Mouse (Mus musculus) stomach, embryonic 14.5 days (tissue): ENCODE data around the gene St3gal3. TPM values are rescaled to one million over a fixed set of nuclear protein-coding genes. Genes with fewer than 3 reads are reported as not detected.

Source experiments
- ATAC-seq: fragments of 200-750 bp; cut with Nextera tagmentation; 2 replicates; pipeline ENCODE4 v1.8.0; 2017; ENCODE audit warnings: low read depth, moderate TSS enrichment; ENCODE audit not compliant: insufficient number of reproducible peaks, insufficient read depth, low FRiP score
- H3K27ac ChIP-seq: fragments of 300-500 bp; sonication (generic); 2 replicates; pipeline ENCODE4 v1.5.1; 2014; ENCODE audit warnings: mild to moderate bottlenecking, low read length, moderate library complexity, mixed read lengths
- H3K27me3 ChIP-seq: fragments of 300-500 bp; sonication (generic); 2 replicates; pipeline ENCODE4 v1.6.1; 2014; ENCODE audit warnings: low read length, control low read depth, mixed read lengths; ENCODE audit not compliant: control insufficient read depth, insufficient read depth
- H3K36me3 ChIP-seq: fragments of 300-500 bp; sonication (generic); 2 replicates; pipeline ENCODE4 v1.6.1; 2014; ENCODE audit warnings: mild to moderate bottlenecking, control low read depth, low read length, moderate library complexity, mixed read lengths; ENCODE audit not compliant: control insufficient read depth, insufficient read depth
- H3K4me1 ChIP-seq: fragments of 300-500 bp; sonication (generic); 2 replicates; pipeline ENCODE4 v1.6.1; 2014; ENCODE audit warnings: low read length, control low read depth, mixed read lengths; ENCODE audit not compliant: control insufficient read depth, insufficient read depth
- H3K4me2 ChIP-seq: fragments of 300-500 bp; sonication (generic); replicated peaks from 2 replicates; pipeline ENCODE4 v1.6.1; 2014; ENCODE audit warnings: low read depth, low read length, control low read depth
- H3K4me3 ChIP-seq: fragments of 300-500 bp; sonication (generic); 2 replicates; pipeline ENCODE4 v1.5.1; 2014; ENCODE audit warnings: low read depth, low read length, control low read depth
- H3K9ac ChIP-seq: fragments of 300-500 bp; sonication (generic); replicated peaks from 2 replicates; pipeline ENCODE4 v1.6.1; 2014; ENCODE audit warnings: low read depth, mild to moderate bottlenecking, control low read depth, low read length, moderate library complexity, mixed read lengths
- H3K9me3 ChIP-seq: fragments of 300-500 bp; sonication (generic); 2 replicates; pipeline ENCODE4 v1.6.1; 2016; ENCODE audit warnings: low read depth, low read length, control low read depth; ENCODE audit not compliant: control insufficient read depth
- WGBS: fragments of 180-500 bp; shearing (Covaris S2); extraction: QIAGEN DNeasy Blood & Tissue Kit; methylation state at CpG from one replicate; pipeline ENCODE4 v1.1.7; 2014; 5-methylcytosine and 5-hydroxymethylcytosine counted together
- polyA plus RNA-seq: library from polyadenylated mRNA; unstranded; fragments of >200 nt; fragmentation: Nextera tagmentation; extraction: Ambion mirVana; gene quantifications from 2 replicates; pipeline ENCODE4 v1.2.1, GENCODE M21; 2014

The St3gal3 gene
- polyA plus RNA-seq, 1 experiment from 2014 or later: 6.1 TPM

- Histone ChIP-seq H3K27ac (no peak overlapping the region), H3K9ac (no peak overlapping the region), H3K9me3 (no peaks in the 10 kb centered on the region), H3K4me3 (no peak overlapping the region), H3K4me1 (no peaks in the 10 kb centered on the region), H3K27me3 (no peaks in the 10 kb centered on the region), H3K4me2 (no peak overlapping the region), H3K36me3 (peaks cover 94% of the 10 kb centered on the region)
- no peak for ATAC-seq
- 92% methylated on average over 19 of the region's 19 CpGs for WGBS
Observed at GRCm38 (mm10) chr4:118147547-118148316, 13.0 kb upstream of the St3gal3 start.

- ATAC-seq: no peak
- H3K9me3 ChIP-seq: no peaks in the 10 kb centered on the region
- 91% methylated on average over 10 of the region's 10 CpGs for WGBS
Observed at GRCm38 (mm10) chr4:118147090-118147489, 12.4 kb upstream of the St3gal3 start.

DNA sequence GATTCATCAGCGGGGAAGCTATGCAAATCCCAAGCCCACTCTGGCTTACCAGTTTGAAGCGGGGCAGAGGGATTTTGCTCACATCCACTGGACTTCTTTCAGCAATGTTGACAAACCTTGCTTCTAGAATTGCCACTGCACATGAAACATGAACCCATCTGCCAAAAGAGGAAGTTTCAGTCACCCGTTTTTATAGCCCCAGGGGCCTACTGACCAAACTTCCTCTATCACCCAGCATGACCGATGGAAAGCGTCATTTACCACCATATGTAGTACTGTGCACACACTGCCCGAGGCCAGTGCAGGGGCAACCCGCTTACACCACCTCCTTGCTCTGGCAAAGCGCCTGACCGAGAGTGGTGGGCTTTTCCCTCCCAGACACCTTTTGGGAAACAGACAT is 9.6 kb upstream of the St3gal3 start:
- Histone ChIP-seq H3K27me3 (no peaks in the 10 kb centered on the region), H3K36me3 (peaks cover 87% of the 10 kb centered on the region), H3K4me1 (no peaks in the 10 kb centered on the region), H3K4me3 (no peak overlapping the region), H3K9ac (no peak overlapping the region), H3K4me2 (no peak overlapping the region), H3K9me3 (no peaks in the 10 kb centered on the region), H3K27ac (no peak overlapping the region)
- 85% methylated on average over 9 of the region's 9 CpGs for WGBS
- no peak for ATAC-seq

More at GRCm38 (mm10) chr4:118147090-118147489, 12.4 kb upstream of the St3gal3 start:
- H3K4me1 ChIP-seq: no peaks in the 10 kb centered on the region
- no peak overlapping the region for H3K4me2 ChIP-seq
- H3K27me3 ChIP-seq: no peaks in the 10 kb centered on the region
- H3K27ac ChIP-seq: no peak overlapping the region
- peaks cover 94% of the 10 kb centered on the region for H3K36me3 ChIP-seq
- no peak overlapping the region for H3K4me3 ChIP-seq
- no peak overlapping the region for H3K9ac ChIP-seq

DNA sequence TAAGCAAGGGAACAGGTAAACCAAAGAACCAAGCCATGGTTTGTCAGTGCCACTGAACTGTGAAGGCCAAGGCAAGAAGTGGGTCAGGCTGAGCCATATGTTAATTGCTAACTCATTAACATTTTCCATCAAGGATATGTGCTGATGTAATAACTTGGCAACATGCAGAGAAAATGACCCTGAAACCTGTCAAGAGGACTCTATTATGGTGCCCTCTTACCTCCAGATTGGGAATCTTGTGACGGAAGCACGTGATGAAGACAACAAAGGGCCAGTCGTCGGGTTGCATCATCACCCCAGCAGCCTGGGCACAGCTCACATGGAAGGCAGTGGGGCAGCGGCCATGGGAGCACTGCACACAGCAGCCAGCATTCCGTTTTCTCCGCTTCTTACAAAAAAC is 9.0 kb upstream of the St3gal3 start:
- H3K9ac ChIP-seq: no peak overlapping the region
- ATAC-seq: no peak
- no peak overlapping the region for H3K27ac ChIP-seq
- peaks cover 85% of the 10 kb centered on the region for H3K36me3 ChIP-seq
- no peak overlapping the region for H3K4me3 ChIP-seq
- H3K27me3 ChIP-seq: no peaks in the 10 kb centered on the region
- no peaks in the 10 kb centered on the region for H3K9me3 ChIP-seq
- no peak overlapping the region for H3K4me2 ChIP-seq
- no peaks in the 10 kb centered on the region for H3K4me1 ChIP-seq
- WGBS: 93% methylated on average over 7 of the region's 7 CpGs

GRCm38 (mm10) chr4:118141511-118141910 is 6.8 kb upstream of the St3gal3 start:
- no peak overlapping the region for H3K4me3 ChIP-seq
- ATAC-seq: no peak
- no peak overlapping the region for H3K9ac ChIP-seq
- H3K4me1 ChIP-seq: no peaks in the 10 kb centered on the region
- no peaks in the 10 kb centered on the region for H3K9me3 ChIP-seq
- WGBS: 93% methylated on average over 5 of the region's 5 CpGs
- no peak overlapping the region for H3K4me2 ChIP-seq
- H3K27me3 ChIP-seq: no peaks in the 10 kb centered on the region
- no peak overlapping the region for H3K27ac ChIP-seq
- peaks cover 84% of the 10 kb centered on the region for H3K36me3 ChIP-seq

DNA sequence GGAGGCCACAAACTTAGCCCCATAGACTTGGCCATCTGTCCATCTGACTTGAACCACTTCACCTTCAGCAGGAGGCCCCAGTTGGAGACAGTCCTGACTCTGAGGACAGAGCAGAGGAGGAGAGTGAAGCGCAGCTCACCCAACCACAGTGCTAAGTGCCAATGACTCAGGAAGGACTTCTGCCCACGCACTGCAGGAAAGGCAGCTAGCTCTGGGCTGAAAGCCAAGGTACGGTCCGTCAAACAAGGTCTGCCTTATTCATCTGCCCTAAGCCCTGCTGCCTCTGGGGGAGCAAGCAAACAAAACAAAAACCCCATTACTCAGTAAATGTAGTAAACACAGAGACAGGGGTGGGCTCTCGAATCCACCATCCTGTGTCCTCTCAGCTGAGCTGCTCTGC is 4.2 kb upstream of the St3gal3 start:
- Histone ChIP-seq H3K4me1 (peaks cover 3% of the 10 kb centered on the region), H3K4me3 (no peak overlapping the region), H3K36me3 (peaks cover 63% of the 10 kb centered on the region), H3K27me3 (no peaks in the 10 kb centered on the region), H3K9ac (no peak overlapping the region), H3K9me3 (no peaks in the 10 kb centered on the region), H3K4me2 (no peak overlapping the region), H3K27ac (no peak overlapping the region)
- no peak for ATAC-seq
- 71% methylated on average over 5 of the region's 5 CpGs for WGBS

- no peak overlapping the region for H3K27ac ChIP-seq
- no peaks in the 10 kb centered on the region for H3K9me3 ChIP-seq
- peaks cover 53% of the 10 kb centered on the region for H3K36me3 ChIP-seq
- 85% methylated on average over 16 of the region's 16 CpGs for WGBS
- no peak for ATAC-seq
- no peak overlapping the region for H3K4me2 ChIP-seq
- H3K4me3 ChIP-seq: no peak overlapping the region
- H3K27me3 ChIP-seq: no peaks in the 10 kb centered on the region
- peaks cover 9% of the 10 kb centered on the region for H3K4me1 ChIP-seq
- no peak overlapping the region for H3K9ac ChIP-seq
Observed at GRCm38 (mm10) chr4:118137857-118138256, 3.1 kb upstream of the St3gal3 start.

DNA sequence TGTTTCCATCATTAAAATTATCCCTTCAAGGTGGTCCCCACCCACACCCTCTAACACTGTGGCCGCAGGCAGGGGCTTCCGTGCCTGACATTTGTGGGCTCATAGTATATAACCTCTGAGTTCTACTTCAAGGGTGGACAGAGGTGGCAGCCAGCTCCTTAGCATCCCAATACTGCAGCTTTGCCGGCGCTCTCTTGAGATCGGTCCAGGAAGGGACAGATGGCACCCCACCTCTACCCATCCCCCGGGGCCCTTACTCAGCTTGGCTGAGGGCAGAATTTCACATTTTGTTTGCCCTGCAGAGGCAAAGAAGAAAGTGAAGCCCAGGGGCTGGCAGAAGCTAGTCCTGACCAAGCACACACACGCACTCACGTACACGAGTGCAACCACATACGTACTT is 2.6 kb upstream of the St3gal3 start:
- H3K27ac ChIP-seq: no peak overlapping the region
- no peak overlapping the region for H3K4me2 ChIP-seq
- H3K36me3 ChIP-seq: peaks cover 47% of the 10 kb centered on the region
- H3K27me3 ChIP-seq: no peaks in the 10 kb centered on the region
- WGBS: 95% methylated on average over 10 of the region's 10 CpGs
- H3K4me3 ChIP-seq: no peak overlapping the region
- H3K9me3 ChIP-seq: no peaks in the 10 kb centered on the region
- ATAC-seq: no peak
- no peak overlapping the region for H3K9ac ChIP-seq
- peaks cover 9% of the 10 kb centered on the region for H3K4me1 ChIP-seq

GRCm38 (mm10) chr4:118135414-118135813 is 700 bp upstream of the St3gal3 start:
- 86% methylated on average over 1 of the region's 1 CpGs for WGBS
- Histone ChIP-seq H3K9me3 (no peaks in the 10 kb centered on the region), H3K9ac (peak overlapping the region; percentile 30; the same call in 1 of the 2 replicates), H3K4me3 (peak overlapping the region; percentile 98), H3K36me3 (peaks cover 34% of the 10 kb centered on the region), H3K27me3 (no peaks in the 10 kb centered on the region), H3K4me2 (peak overlapping the region; percentile 76), H3K27ac (no peak overlapping the region), H3K4me1 (peaks cover 9% of the 10 kb centered on the region)
- ATAC-seq: no peak
